Comparison of ENCODE assay signal across 9 mouse cellular contexts in the genomic region with DNA sequence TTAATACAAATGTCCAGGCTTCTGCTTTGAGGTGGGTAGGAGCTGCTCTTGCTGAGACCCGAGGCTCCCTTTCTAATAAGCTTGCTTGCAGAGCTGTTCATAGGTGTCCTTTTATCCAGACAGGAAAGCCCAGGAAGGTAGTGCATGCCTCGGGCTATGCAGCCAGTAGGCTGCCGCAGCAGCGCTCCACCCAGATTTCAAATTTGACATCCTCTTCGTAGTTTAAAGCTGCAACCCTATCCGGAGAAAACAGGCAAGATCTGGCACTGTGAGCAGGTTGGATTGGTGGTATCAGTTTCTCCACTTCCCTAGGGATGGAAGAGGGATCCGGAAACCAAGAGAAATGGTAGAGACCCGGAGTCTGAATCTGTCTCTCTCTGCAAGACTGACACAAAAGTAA. TPM values are rescaled to one million over a fixed set of nuclear protein-coding genes. Genes with fewer than 3 reads are reported as not detected.
DNase-seq lines count a peak whose midpoint lies in the region; ATAC-seq and TF ChIP-seq lines count a peak whose summit lies in the region.
"Had no signal": no experiment of that assay in that cellular context is flagged by ENCODE, and none has a peak within 500 bp of the region (broad histone marks: within the 10 kb centered on the region; RNA-seq: fewer than 3 reads in every experiment).

No protein-coding gene starts in this region.

- H3K4me3 ChIP-seq in heart, embryonic 16.5 days (ENCODE audit: low read length): no peak overlapping the region
- no peak overlapping the region for H3K4me3 ChIP-seq in midbrain, embryonic 12.5 days
- H3K4me3 ChIP-seq in midbrain, postnatal 0 days (ENCODE audit: low read depth, low read length): no peak overlapping the region
- H3K4me3 ChIP-seq in embryonic facial prominence, embryonic 14.5 days (ENCODE audit: low read depth, low read length): no peak overlapping the region
- no peak overlapping the region for H3K4me3 ChIP-seq in stomach, postnatal 0 days (ENCODE audit: low read depth, low read length)
- H3K4me3 ChIP-seq: liver, embryonic 12.5 days had no signal

- H3K27me3 ChIP-seq in heart, embryonic 16.5 days (ENCODE audit: control insufficient read depth, insufficient read depth, low read length): no peaks in the 10 kb centered on the region
- H3K27me3 ChIP-seq in midbrain, embryonic 12.5 days: no peaks in the 10 kb centered on the region
- H3K27me3 ChIP-seq in midbrain, postnatal 0 days (ENCODE audit: insufficient read depth, low read length): no peaks in the 10 kb centered on the region
- H3K27me3 ChIP-seq in embryonic facial prominence, embryonic 14.5 days (replicated peaks; ENCODE audit: control insufficient read depth, insufficient read depth, low read length): no peaks in the 10 kb centered on the region
- no peaks in the 10 kb centered on the region for H3K27me3 ChIP-seq in stomach, postnatal 0 days (ENCODE audit: control insufficient read depth, insufficient read depth, low read length)
- H3K27me3 ChIP-seq: liver, embryonic 12.5 days had no signal

- 0 out of 2 replicates have a peak, but pooled peaks cover 3% of the 10 kb centered on the region for H3K4me1 ChIP-seq in heart, embryonic 16.5 days (ENCODE audit: control insufficient read depth, insufficient read depth, low read length)
- peaks cover 7% of the 10 kb centered on the region; the same call in 1 of the 2 replicates for H3K4me1 ChIP-seq in midbrain, embryonic 12.5 days
- H3K4me1 ChIP-seq in midbrain, postnatal 0 days (ENCODE audit: insufficient read depth, low read length): no peaks in the 10 kb centered on the region
- peaks cover 3% of the 10 kb centered on the region; the same call in 1 of the 2 replicates for H3K4me1 ChIP-seq in embryonic facial prominence, embryonic 14.5 days (ENCODE audit: control insufficient read depth, insufficient read depth, low read length)
- no peaks in the 10 kb centered on the region for H3K4me1 ChIP-seq in stomach, postnatal 0 days (replicated peaks; ENCODE audit: control insufficient read depth, insufficient read depth)

- TF ChIP-seq CTCF in midbrain, postnatal 0 days (IDR thresholded peaks at IDR 0.05): no peak
- no peak for TF ChIP-seq CTCF in stomach, postnatal 0 days (IDR thresholded peaks at IDR 0.05; ENCODE audit: low read depth)

- no peak overlapping the region for H3K9ac ChIP-seq in heart, embryonic 16.5 days (ENCODE audit: low read length)
- H3K9ac ChIP-seq in midbrain, embryonic 12.5 days (replicated peaks): no peak overlapping the region
- H3K9ac ChIP-seq in midbrain, postnatal 0 days (replicated peaks; ENCODE audit: low read length, poor library complexity, severe bottlenecking): no peak overlapping the region
- no peak overlapping the region for H3K9ac ChIP-seq in embryonic facial prominence, embryonic 14.5 days (ENCODE audit: low read depth, low read length)
- no peak overlapping the region for H3K9ac ChIP-seq in stomach, postnatal 0 days (ENCODE audit: low read length)
- H3K9ac ChIP-seq: liver, embryonic 12.5 days had no signal

- H3K36me3 ChIP-seq in heart, embryonic 16.5 days (ENCODE audit: control insufficient read depth, insufficient read depth): no peaks in the 10 kb centered on the region
- no peaks in the 10 kb centered on the region for H3K36me3 ChIP-seq in midbrain, embryonic 12.5 days
- no peaks in the 10 kb centered on the region for H3K36me3 ChIP-seq in midbrain, postnatal 0 days (ENCODE audit: insufficient read depth, low read length)
- no peaks in the 10 kb centered on the region for H3K36me3 ChIP-seq in embryonic facial prominence, embryonic 14.5 days (ENCODE audit: control insufficient read depth, insufficient read depth, low read length)
- H3K36me3 ChIP-seq in stomach, postnatal 0 days (ENCODE audit: control insufficient read depth, insufficient read depth, low read length): no peaks in the 10 kb centered on the region
- H3K36me3 ChIP-seq: liver, embryonic 12.5 days had no signal

- ATAC-seq in heart, embryonic 16.5 days (replicated peaks; ENCODE audit: extremely low read depth, insufficient read depth, low FRiP score): no peak; the same call in 1 of the 2 replicates
- no peak for ATAC-seq in midbrain, embryonic 12.5 days (ENCODE audit: low FRiP score, low read depth)
- ATAC-seq in midbrain, postnatal 0 days (ENCODE audit: low FRiP score): no peak
- peak; percentile 19; the same call in 1 of the 2 replicates for ATAC-seq in embryonic facial prominence, embryonic 14.5 days (ENCODE audit: low read depth)
- ATAC-seq in stomach, postnatal 0 days (ENCODE audit: low FRiP score, low TSS enrichment): no peak

- H3K27ac ChIP-seq in heart, embryonic 16.5 days (ENCODE audit: low read length): 0 out of 2 replicates have a peak overlapping the region, but pooled peaks have one; percentile 20
- no peak overlapping the region for H3K27ac ChIP-seq in midbrain, embryonic 12.5 days (replicated peaks)
- no peak overlapping the region for H3K27ac ChIP-seq in midbrain, postnatal 0 days (ENCODE audit: low read depth, low read length)
- H3K27ac ChIP-seq in embryonic facial prominence, embryonic 14.5 days (replicated peaks; ENCODE audit: low read depth, low read length): no peak overlapping the region
- H3K27ac ChIP-seq in stomach, postnatal 0 days (replicated peaks): no peak overlapping the region
- H3K27ac ChIP-seq: liver, embryonic 12.5 days had no signal

- DNase-seq in heart, adult 18-20 months: no peak
- DNase-seq in midbrain, postnatal 0 days (ENCODE audit: low spot score): no peak
- peak; percentile 35 for DNase-seq in embryonic facial prominence, embryonic 14.5 days (ENCODE audit: low spot score)
- no peak for DNase-seq in stomach, postnatal 0 days (ENCODE audit: low spot score)
- no peak for DNase-seq in thymus, postnatal 14 days
- DNase-seq in cerebellum, adult 9-10 months: no peak

- no peak overlapping the region for H3K4me2 ChIP-seq in heart, embryonic 16.5 days (ENCODE audit: low read depth, low read length)
- peak overlapping the region; percentile 41; the same call in 1 of the 2 replicates for H3K4me2 ChIP-seq in midbrain, embryonic 12.5 days (replicated peaks)
- no peak overlapping the region for H3K4me2 ChIP-seq in midbrain, postnatal 0 days (ENCODE audit: low read depth, low read length, poor library complexity, severe bottlenecking)
- H3K4me2 ChIP-seq in embryonic facial prominence, embryonic 14.5 days (ENCODE audit: low read depth, low read length): peak overlapping the region; percentile 61
- H3K4me2 ChIP-seq in stomach, postnatal 0 days (replicated peaks; ENCODE audit: low read depth): peak overlapping the region; percentile 42; the same call in 1 of the 2 replicates

- TF ChIP-seq EP300 in stomach, postnatal 0 days (optimal IDR thresholded peaks at IDR 0.05): no peak

- WGBS in heart, embryonic 16.5 days: 59% methylated on average over 8 of the region's 8 CpGs
- WGBS in midbrain, embryonic 12.5 days: 76% methylated on average over 8 of the region's 8 CpGs
- WGBS in midbrain, postnatal 0 days: 68% methylated on average over 8 of the region's 8 CpGs
- WGBS in embryonic facial prominence, embryonic 14.5 days: 20% methylated on average over 8 of the region's 8 CpGs
- 54% methylated on average over 8 of the region's 8 CpGs for WGBS in stomach, postnatal 0 days

- H3K9me3 ChIP-seq in heart, embryonic 16.5 days (replicated peaks; ENCODE audit: control insufficient read depth, low read length): no peaks in the 10 kb centered on the region
- H3K9me3 ChIP-seq in midbrain, embryonic 12.5 days: no peaks in the 10 kb centered on the region
- H3K9me3 ChIP-seq in midbrain, postnatal 0 days (ENCODE audit: low read length): no peaks in the 10 kb centered on the region
- H3K9me3 ChIP-seq in embryonic facial prominence, embryonic 14.5 days (ENCODE audit: control insufficient read depth, low read length): no peaks in the 10 kb centered on the region
- no peaks in the 10 kb centered on the region for H3K9me3 ChIP-seq in stomach, postnatal 0 days (ENCODE audit: control insufficient read depth, low read length)
- H3K9me3 ChIP-seq: liver, embryonic 12.5 days had no signal

RNA-seq across cellular contexts. Expression of gene Sh2d4b, which starts 0.8 kb away (rescaled TPM):
- 2.5 and 4.3 TPM in 2 replicates for polyA plus RNA-seq in heart, embryonic 16.5 days (2015; fragmentation: Nextera tagmentation; extraction: Ambion mirVana)
- under 1 TPM; 0.60 to 0.93 TPM for total RNA-seq in heart, adult 18-20 months (2021)
- 0.60 and 0.85 TPM in 2 replicates for polyA plus RNA-seq in midbrain, embryonic 12.5 days (2016; fragmentation: Nextera tagmentation; extraction: Ambion mirVana)
- total RNA-seq in midbrain, postnatal 0 days (2014; rRNA removed): 3.0 and 3.7 TPM in 2 replicates
- 0.44 and 0.74 TPM in 2 replicates for polyA plus RNA-seq in midbrain, postnatal 0 days (2015; fragmentation: Nextera tagmentation; extraction: Ambion mirVana)
- polyA plus RNA-seq in embryonic facial prominence, embryonic 14.5 days (2014; fragmentation: Nextera tagmentation; extraction: Ambion mirVana): 1.8 and 1.9 TPM in 2 replicates
- polyA plus RNA-seq in stomach, postnatal 0 days (2015; fragmentation: Nextera tagmentation; extraction: Ambion mirVana): 0.07 and 0.22 TPM in 2 replicates

Comparison
In these comparisons a context has a peak if more than half of its experiments do, and no peak if none do; other contexts are left out.
1. H3K4me2 ChIP-seq: peak in midbrain, embryonic 12.5 days (single experiment), embryonic facial prominence, embryonic 14.5 days (single experiment) and stomach, postnatal 0 days (single experiment); none in heart, embryonic 16.5 days (single experiment) and midbrain, postnatal 0 days (single experiment).